Mouse (Mus musculus): ENCODE results near the gene Myh9.

DNA sequence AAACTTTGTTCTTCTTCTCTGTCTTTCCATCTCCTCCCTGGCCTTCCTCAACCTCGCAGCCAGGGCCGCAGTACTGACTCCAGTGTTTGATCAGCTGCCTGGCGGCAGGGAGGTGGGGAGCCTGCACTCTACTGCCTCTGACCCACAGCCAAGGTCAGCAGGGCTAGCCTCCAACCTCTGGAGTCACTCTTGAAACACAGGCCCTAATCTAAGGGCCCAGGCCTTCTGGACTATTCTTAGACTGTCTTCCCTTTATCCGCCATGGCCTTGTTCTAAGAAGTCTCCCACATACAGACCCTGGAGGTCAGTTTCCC lies 41.7 kb upstream of the Myh9 start:
- TF ChIP-seq POLR2A (IDR thresholded peaks at IDR 0.05; ENCODE audit: low read depth, low read length) (no peak), CTCF (conservative IDR thresholded peaks at IDR 0.05; ENCODE audit: insufficient read depth, insufficient read length, low read depth, low read length) (no peak)
